ENCODE assay signal across 10 mouse cellular contexts in the genomic region with DNA sequence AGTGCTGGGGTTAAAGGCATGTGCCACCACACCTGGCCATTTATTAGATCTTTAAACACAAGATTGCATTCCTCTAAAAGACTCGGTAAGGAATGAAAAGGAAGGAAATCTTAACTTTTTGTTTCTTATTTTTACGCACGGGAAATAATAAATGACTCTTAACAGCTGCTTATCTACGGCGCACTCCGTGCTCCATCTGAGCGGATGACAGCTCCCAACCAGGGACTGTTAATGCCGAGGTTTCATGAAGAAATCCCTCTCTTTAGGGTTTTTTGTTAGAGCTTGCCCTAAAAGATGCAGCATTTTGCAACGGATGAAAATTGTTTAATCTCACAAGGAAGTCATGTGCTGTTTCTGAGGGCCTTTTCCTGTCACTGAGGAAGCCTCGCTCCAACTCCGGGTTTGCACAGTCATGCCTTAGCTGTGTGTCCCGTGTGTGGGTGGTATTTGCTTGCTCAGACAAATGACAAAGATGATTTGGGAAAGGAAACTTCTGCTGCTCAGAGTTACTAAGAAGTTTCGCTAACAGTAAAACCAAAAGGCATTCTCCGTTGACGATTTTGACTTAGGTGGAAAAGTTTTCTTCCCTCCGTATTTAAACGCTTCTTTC. TPM values are rescaled to one million over a fixed set of nuclear protein-coding genes. Genes with fewer than 3 reads are reported as not detected.
DNase-seq lines count a peak whose midpoint lies in the region; ATAC-seq and TF ChIP-seq lines count a peak whose summit lies in the region.
"Had no signal": no experiment of that assay in that cellular context is flagged by ENCODE, and none has a peak within 500 bp of the region (broad histone marks: within the 10 kb centered on the region; RNA-seq: fewer than 3 reads in every experiment).

No protein-coding gene starts in this region.

- H3K4me3 ChIP-seq in erythroblast, embryonic 14.5 days (replicated peaks) = peak overlapping the region; percentile 46
- peak overlapping the region; percentile 41 for H3K4me3 ChIP-seq in bone marrow macrophage, adult 2 months (ENCODE audit: insufficient read depth, low read length)
- peak overlapping the region; percentile 8; the same call in 1 of the 2 replicates for H3K4me3 ChIP-seq in kidney, adult 2 months (ENCODE audit: insufficient read depth, low read depth, low read length)
- no peak overlapping the region for H3K4me3 ChIP-seq in hindbrain, embryonic 13.5 days

- ATAC-seq in erythroblast, adult 5-6 weeks (replicated peaks; ENCODE audit: low FRiP score, poor library complexity, severe bottlenecking) = no peak
- ATAC-seq in hindbrain, embryonic 13.5 days (ENCODE audit: low FRiP score) = no peak

- no peak for TF ChIP-seq POLR2A in bone marrow macrophage, adult 2 months (IDR thresholded peaks at IDR 0.05; ENCODE audit: borderline replicate concordance, low read depth, low read length)
- TF ChIP-seq POLR2A in kidney, adult 2 months (IDR thresholded peaks at IDR 0.05; ENCODE audit: low read depth, low read length) = no peak

- DNase-seq in kidney, adult 2 months = peak; percentile 37
- DNase-seq in lung, postnatal 14 days = peak; percentile 36
- DNase-seq in thymus, postnatal 4 days = peak; percentile 50
- DNase-seq in embryo, embryonic 10 days (ENCODE audit: low spot score) = no peak

- H3K27ac ChIP-seq in bone marrow macrophage, adult 2 months (ENCODE audit: insufficient read depth, low read depth, low read length) = peak overlapping the region; percentile 85
- no peak overlapping the region for H3K27ac ChIP-seq in kidney, adult 2 months (ENCODE audit: insufficient read depth, low read depth, low read length)
- no peak overlapping the region for H3K27ac ChIP-seq in hindbrain, embryonic 13.5 days

- H3K36me3 ChIP-seq in erythroblast, embryonic 14.5 days (ENCODE audit: control insufficient read depth) = no peaks in the 10 kb centered on the region
- H3K36me3 ChIP-seq in kidney, adult 2 months (ENCODE audit: control insufficient read depth, insufficient read depth, low read length) = no peaks in the 10 kb centered on the region
- H3K36me3 ChIP-seq in hindbrain, embryonic 13.5 days = no peaks in the 10 kb centered on the region

- 55% methylated on average over 17 of the region's 17 CpGs for WGBS in kidney, adult 2 months
- WGBS in hindbrain, embryonic 13.5 days = 88% methylated on average over 17 of the region's 17 CpGs

- TF ChIP-seq CTCF in bone marrow macrophage, adult 2 months (IDR thresholded peaks at IDR 0.05; ENCODE audit: low read depth, low read length) = no peak
- TF ChIP-seq CTCF in kidney, adult 2 months (conservative IDR thresholded peaks at IDR 0.05; ENCODE audit: insufficient read depth, insufficient read length, low read depth, low read length) = no peak

- H3K9ac ChIP-seq in hindbrain, embryonic 13.5 days = no peak overlapping the region

- peaks cover 11% of the 10 kb centered on the region for H3K4me1 ChIP-seq in erythroblast, embryonic 14.5 days (ENCODE audit: control insufficient read depth)
- peaks cover 16% of the 10 kb centered on the region for H3K4me1 ChIP-seq in bone marrow macrophage, adult 2 months (ENCODE audit: control insufficient read depth, insufficient read depth, low read length)
- H3K4me1 ChIP-seq in kidney, adult 2 months (ENCODE audit: control insufficient read depth, insufficient read depth, low read length) = no peaks in the 10 kb centered on the region
- no peaks in the 10 kb centered on the region for H3K4me1 ChIP-seq in hindbrain, embryonic 13.5 days (replicated peaks)

- no peak overlapping the region for H3K4me2 ChIP-seq in hindbrain, embryonic 13.5 days

- H3K9me3 ChIP-seq in erythroblast, embryonic 14.5 days (ENCODE audit: control insufficient read depth, low read length) = no peaks in the 10 kb centered on the region
- no peaks in the 10 kb centered on the region for H3K9me3 ChIP-seq in hindbrain, embryonic 13.5 days

- no peaks in the 10 kb centered on the region for H3K27me3 ChIP-seq in erythroblast, embryonic 14.5 days (ENCODE audit: control insufficient read depth)
- no peaks in the 10 kb centered on the region for H3K27me3 ChIP-seq in kidney, adult 2 months (replicated peaks; ENCODE audit: control insufficient read depth, insufficient read depth, low read length)
- H3K27me3 ChIP-seq in hindbrain, embryonic 13.5 days = no peaks in the 10 kb centered on the region

RNA-seq across cellular contexts. Expression of a gene that starts 13.1 kb away (rescaled TPM):
- not detected in 2 replicates for polyA plus RNA-seq in erythroblast, embryonic 14.5 days (2012)
- total RNA-seq in erythroblast, adult 5-6 weeks (2015; ENCODE audit: low replicate concordance) = 4.8 and 8.2 TPM in 2 replicates
- total RNA-seq in erythroblast, adult 5-6 weeks (2017; ENCODE audit: low replicate concordance) = 1.5 and 4.5 TPM in 2 replicates
- polyA plus RNA-seq in bone marrow macrophage, adult 2 months (2012; ENCODE audit: insufficient read depth, insufficient read length, missing spikeins) = 97.6 and 98.0 TPM in 2 replicates
- 0.14 and 0.23 TPM in 2 replicates for polyA plus RNA-seq in kidney, adult 2 months (2012; rRNA removed)
- polyA plus RNA-seq in hindbrain, embryonic 13.5 days (2015; fragmentation: Nextera tagmentation; extraction: Ambion mirVana) = 0.58 and 0.87 TPM in 2 replicates
- polyA plus RNA-seq: C2C12 had no signal

RNA-seq across cellular contexts. Expression of a gene that starts 32.5 kb away (rescaled TPM):
- 1.4 and 1.5 TPM in 2 replicates for polyA plus RNA-seq in erythroblast, embryonic 14.5 days (2012)
- 1.7 and 5.6 TPM in 2 replicates for total RNA-seq in erythroblast, adult 5-6 weeks (2015; ENCODE audit: low replicate concordance)
- total RNA-seq in erythroblast, adult 5-6 weeks (2017; ENCODE audit: low replicate concordance) = 0.98 and 3.5 TPM in 2 replicates
- polyA plus RNA-seq in bone marrow macrophage, adult 2 months (2012; ENCODE audit: insufficient read depth, insufficient read length, missing spikeins) = 21.0 and 29.4 TPM in 2 replicates
- polyA plus RNA-seq in kidney, adult 2 months (2012; rRNA removed) = 5.9 and 6.0 TPM in 2 replicates
- 37.8 and 40.2 TPM in 2 replicates for polyA plus RNA-seq in hindbrain, embryonic 13.5 days (2015; fragmentation: Nextera tagmentation; extraction: Ambion mirVana)

RNA-seq across cellular contexts. Expression of a gene that starts 32.9 kb away (rescaled TPM):
- polyA plus RNA-seq in erythroblast, embryonic 14.5 days (2012) = not detected in 2 replicates
- not detected in 2 replicates for total RNA-seq in erythroblast, adult 5-6 weeks (2015; ENCODE audit: low replicate concordance)
- total RNA-seq in erythroblast, adult 5-6 weeks (2017; ENCODE audit: low replicate concordance) = 0.28 and 1.3 TPM in 2 replicates
- polyA plus RNA-seq in bone marrow macrophage, adult 2 months (2012; ENCODE audit: insufficient read depth, insufficient read length, missing spikeins) = 33.5 and 34.4 TPM in 2 replicates
- 0.06 and 0.11 TPM in 2 replicates for polyA plus RNA-seq in kidney, adult 2 months (2012; rRNA removed)
- not detected in 2 replicates for polyA plus RNA-seq in hindbrain, embryonic 13.5 days (2015; fragmentation: Nextera tagmentation; extraction: Ambion mirVana)
- polyA plus RNA-seq: C2C12; neural tube, embryonic 14.5 days had no signal

RNA-seq across cellular contexts. Expression of a gene that starts 54.5 kb away (rescaled TPM):
- polyA plus RNA-seq in erythroblast, embryonic 14.5 days (2012) = 0.02 and 0.32 TPM in 2 replicates
- 0.96 and 1.7 TPM in 2 replicates for total RNA-seq in erythroblast, adult 5-6 weeks (2015; ENCODE audit: low replicate concordance)
- total RNA-seq in erythroblast, adult 5-6 weeks (2017; ENCODE audit: low replicate concordance) = 2.4 and 4.6 TPM in 2 replicates
- 5.4 and 5.8 TPM in 2 replicates for polyA plus RNA-seq in bone marrow macrophage, adult 2 months (2012; ENCODE audit: insufficient read depth, insufficient read length, missing spikeins)
- 2.8 TPM in 2 replicates for polyA plus RNA-seq in kidney, adult 2 months (2012; rRNA removed)
- 4.9 and 5.0 TPM in 2 replicates for polyA plus RNA-seq in hindbrain, embryonic 13.5 days (2015; fragmentation: Nextera tagmentation; extraction: Ambion mirVana)

Comparison
In these comparisons a context has a peak if more than half of its experiments do, and no peak if none do; other contexts are left out.
1. RNA of a gene that starts 13.1 kb away (polyA plus RNA-seq): 97.6 to 98.0 TPM in bone marrow macrophage, adult 2 months; 0.58 to 0.87 TPM in hindbrain, embryonic 13.5 days, 0.14 to 0.23 TPM in kidney, adult 2 months and not detected in erythroblast, embryonic 14.5 days; every median in the first group is over 10 times any median in the second.
2. RNA of a gene that starts 32.9 kb away (polyA plus RNA-seq): 33.5 to 34.4 TPM in bone marrow macrophage, adult 2 months; not detected in hindbrain, embryonic 13.5 days, 0.06 to 0.11 TPM in kidney, adult 2 months and not detected in erythroblast, embryonic 14.5 days; every median in the first group is over 10 times any median in the second.